Comparison of ENCODE assay signal across 32 mouse cellular contexts in the genomic region with DNA sequence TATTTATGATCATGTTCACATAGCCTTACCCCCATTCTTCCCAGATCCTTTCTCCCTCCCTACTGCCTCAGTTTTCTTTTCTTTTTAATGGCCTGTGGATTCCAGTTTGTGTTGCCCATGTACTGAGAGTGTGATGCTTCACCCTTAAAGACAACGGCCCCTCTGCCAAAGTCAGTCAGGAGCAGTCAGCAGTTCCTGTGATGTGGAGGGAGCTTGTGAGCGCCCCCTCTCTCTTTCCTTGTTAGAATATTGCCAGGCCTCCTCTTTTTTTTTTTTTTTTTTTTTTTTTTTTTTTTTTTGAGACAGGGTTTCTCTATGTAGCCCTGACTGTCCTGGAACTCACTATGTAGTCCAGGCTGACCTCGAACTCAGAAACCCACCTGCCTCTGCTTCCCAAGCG.
DNase-seq lines count a peak whose midpoint lies in the region; ATAC-seq and TF ChIP-seq lines count a peak whose summit lies in the region.
"Had no signal": no experiment of that assay in that cellular context is flagged by ENCODE, and none has a peak within 500 bp of the region (broad histone marks: within the 10 kb centered on the region; RNA-seq: fewer than 3 reads in every experiment).

No protein-coding gene starts in this region.

- H3K4me3 ChIP-seq in liver, embryonic 13.5 days (replicated peaks): no peak overlapping the region
- H3K4me3 ChIP-seq in liver, postnatal 0 days (ENCODE audit: low read depth, low read length): no peak overlapping the region
- H3K4me3 ChIP-seq in ES-E14 (ENCODE audit: insufficient read depth in 1 of 2, low read depth in 1 of 2, low read length in 2 of 2, poor library complexity in 1 of 2, severe bottlenecking in 1 of 2): no peak overlapping the region
- H3K4me3 ChIP-seq: embryonic facial prominence, embryonic 10.5 days; embryonic facial prominence, embryonic 13.5 days; erythroblast, embryonic 14.5 days; forebrain, embryonic 12.5 days; forebrain, embryonic 15.5 days; heart, embryonic 10.5 days; heart, embryonic 13.5 days had no signal

- H3K9ac ChIP-seq in liver, embryonic 13.5 days: no peak overlapping the region
- H3K9ac ChIP-seq in liver, postnatal 0 days (replicated peaks): no peak overlapping the region
- H3K9ac ChIP-seq in ES-E14 (ENCODE audit: insufficient read depth, low read depth, low read length, poor library complexity, severe bottlenecking): no peak overlapping the region
- H3K9ac ChIP-seq: embryonic facial prominence, embryonic 13.5 days; forebrain, embryonic 12.5 days; forebrain, embryonic 15.5 days; heart, embryonic 13.5 days; hindbrain, embryonic 14.5 days had no signal

- H3K27me3 ChIP-seq in liver, embryonic 13.5 days: no peaks in the 10 kb centered on the region
- H3K27me3 ChIP-seq in liver, postnatal 0 days (ENCODE audit: insufficient read depth, low read length): no peaks in the 10 kb centered on the region
- H3K27me3 ChIP-seq: embryonic facial prominence, embryonic 13.5 days; forebrain, embryonic 12.5 days; forebrain, embryonic 15.5 days; heart, embryonic 13.5 days had no signal

- in situ Hi-C loops in ES-E14 (cut with MboI; ENCODE audit: low sequenced_read_pairs in 2 of 2, unreplicated experiment in 2 of 2): no loop called here

- DNase-seq in liver, embryonic 13.5 days: no peak
- DNase-seq in liver, postnatal 0 days: no peak
- DNase-seq in ES-E14 (ENCODE audit: low read depth, low spot score) (no peak), MEL-GATA-1-ER (ENCODE audit: extremely low read depth, low read depth) (peak; percentile 6)
- no peak for DNase-seq in gastrocnemius, adult 8-10 months (ENCODE audit: low spot score in 2 of 2)
- DNase-seq: adrenal gland, postnatal 10 days; adrenal gland, postnatal 36 days; cerebellum, adult 11-12 months; cerebellum, adult 8-10 months; cerebellum, postnatal 10 days; cerebellum, postnatal 36 days; embryo, embryonic 11 days; gastrocnemius, postnatal 10 days; gastrocnemius, postnatal 36 days; heart, adult 18-20 months; heart, postnatal 14 days; heart, postnatal 4 days had no signal

- 0 out of 2 replicates have a peak, but pooled peaks have one; percentile 43 for ATAC-seq in liver, embryonic 13.5 days (ENCODE audit: low read depth)
- ATAC-seq in liver, postnatal 0 days: no peak
- ATAC-seq in megakaryocyte-erythroid progenitor cell, adult 5-6 weeks (replicated peaks; ENCODE audit: low FRiP score, low TSS enrichment, poor library complexity, severe bottlenecking): peak; percentile 41; the same call in 1 of the 2 replicates
- ATAC-seq in cerebellum, adult (ENCODE audit: insufficient number of reproducible peaks, low FRiP score, low TSS enrichment): no peak
- ATAC-seq: CD4-positive, CD25-positive, alpha-beta regulatory T cell, adult 4 months; forebrain, embryonic 15.5 days; hindbrain, postnatal 0 days; inflammation-experienced regulatory T-cells, adult 6 months; intestine, embryonic 16.5 days had no signal

- no peak overlapping the region for H3K4me2 ChIP-seq in liver, embryonic 13.5 days
- no peak overlapping the region for H3K4me2 ChIP-seq in liver, postnatal 0 days (ENCODE audit: low read depth, low read length)
- H3K4me2 ChIP-seq: embryonic facial prominence, embryonic 13.5 days; forebrain, embryonic 12.5 days; forebrain, embryonic 15.5 days; heart, embryonic 13.5 days; hindbrain, embryonic 14.5 days had no signal

- no peak for TF ChIP-seq EP300 in liver, postnatal 0 days (IDR thresholded peaks at IDR 0.05; ENCODE audit: low read depth)

- no peaks in the 10 kb centered on the region for H3K4me1 ChIP-seq in liver, embryonic 13.5 days (replicated peaks)
- no peaks in the 10 kb centered on the region for H3K4me1 ChIP-seq in liver, postnatal 0 days (ENCODE audit: insufficient read depth)
- H3K4me1 ChIP-seq in ES-E14 (ENCODE audit: control insufficient read depth in 2 of 2, insufficient read depth in 2 of 2, low read length in 2 of 2, poor library complexity in 1 of 2): no peaks in the 10 kb centered on the region
- H3K4me1 ChIP-seq: embryonic facial prominence, embryonic 10.5 days; embryonic facial prominence, embryonic 13.5 days; forebrain, embryonic 12.5 days; forebrain, embryonic 15.5 days; heart, embryonic 10.5 days had no signal

- WGBS in liver, embryonic 13.5 days (ENCODE audit: insufficient replicate concordance): 63% methylated on average over 4 of the region's 4 CpGs
- WGBS in liver, postnatal 0 days (ENCODE audit: insufficient replicate concordance): 79% methylated on average over 4 of the region's 4 CpGs

- H3K9me3 ChIP-seq in liver, embryonic 13.5 days (replicated peaks): no peaks in the 10 kb centered on the region
- no peaks in the 10 kb centered on the region for H3K9me3 ChIP-seq in liver, postnatal 0 days (ENCODE audit: low read length)
- no peaks in the 10 kb centered on the region for H3K9me3 ChIP-seq in ES-E14 (ENCODE audit: control insufficient read depth, insufficient read depth, low read depth, low read length)
- H3K9me3 ChIP-seq: embryonic facial prominence, embryonic 10.5 days; embryonic facial prominence, embryonic 13.5 days; forebrain, embryonic 12.5 days; forebrain, embryonic 15.5 days; heart, embryonic 10.5 days; heart, embryonic 13.5 days had no signal

- H3K27ac ChIP-seq in liver, embryonic 13.5 days: no peak overlapping the region
- no peak overlapping the region for H3K27ac ChIP-seq in liver, postnatal 0 days (ENCODE audit: low read depth)
- H3K27ac ChIP-seq in ES-E14 (ENCODE audit: insufficient read depth, low read depth, low read length, poor library complexity, severe bottlenecking): no peak overlapping the region
- H3K27ac ChIP-seq: embryonic facial prominence, embryonic 10.5 days; embryonic facial prominence, embryonic 13.5 days; forebrain, embryonic 12.5 days; forebrain, embryonic 15.5 days; heart, embryonic 10.5 days; heart, embryonic 13.5 days; hindbrain, embryonic 14.5 days; hindbrain, postnatal 0 days had no signal

- H3K36me3 ChIP-seq in liver, embryonic 13.5 days: 0 out of 2 replicates have a peak, but pooled peaks cover 3% of the 10 kb centered on the region
- 0 out of 2 replicates have a peak, but pooled peaks cover 3% of the 10 kb centered on the region for H3K36me3 ChIP-seq in liver, postnatal 0 days (replicated peaks; ENCODE audit: insufficient read depth, low read length)
- no peaks in the 10 kb centered on the region for H3K36me3 ChIP-seq in ES-E14 (ENCODE audit: control insufficient read depth, insufficient read depth, low read length, poor library complexity, severe bottlenecking)
- H3K36me3 ChIP-seq: embryonic facial prominence, embryonic 10.5 days; embryonic facial prominence, embryonic 13.5 days; forebrain, embryonic 12.5 days; forebrain, embryonic 15.5 days; G1E; heart, embryonic 10.5 days had no signal

- no peak for TF ChIP-seq CTCF in liver, postnatal 0 days (IDR thresholded peaks at IDR 0.05; ENCODE audit: low read depth)

TF ChIP-seq in ES-E14, 5 proteins besides CTCF, POLR2A, EP300 and RAD21:
- TF ChIP-seq MAFK (IDR thresholded peaks at IDR 0.05; ENCODE audit: insufficient read depth, low read depth, low read length) (no peak), ZC3H11A (IDR thresholded peaks at IDR 0.05; ENCODE audit: borderline replicate concordance, low read depth, low read length) (no peak), ZNF384 (IDR thresholded peaks at IDR 0.05; ENCODE audit: low read depth, low read length) (peak; percentile 88)
TF ChIP-seq in ES-E14: peak in this region for 1.

Comparison
In these comparisons a context has a peak if more than half of its experiments do, and no peak if none do; other contexts are left out.
1. ATAC-seq: peak in liver, embryonic 13.5 days (single experiment) and megakaryocyte-erythroid progenitor cell, adult 5-6 weeks (single experiment); none in liver, postnatal 0 days (single experiment) and cerebellum, adult (single experiment).